Mouse (Mus musculus) thymus, adult 2 months (tissue): ENCODE data around the gene Baiap2.

Experiments
- CTCF ChIP-seq: fragments of 200-500 bp; IDR thresholded peaks from 2 replicates; pipeline ENCODE4 v1.5.1; 2012; ENCODE audit warnings: mild to moderate bottlenecking, control low read depth, low read length, moderate library complexity, borderline replicate concordance; ENCODE audit not compliant: control insufficient read depth, poor library complexity, insufficient read depth; ENCODE audit errors: extremely low read depth
- POLR2A ChIP-seq: fragments of 200-500 bp; IDR thresholded peaks from 2 replicates; pipeline ENCODE4 v1.6.1; 2012; ENCODE audit warnings: mild to moderate bottlenecking, low read length, control low read depth, moderate library complexity; ENCODE audit not compliant: control insufficient read depth, poor library complexity, insufficient read depth; ENCODE audit errors: extremely low read depth

GRCm38 (mm10) chr11:119901174-119901573 is 41.4 kb upstream of the Baiap2 start:
- no peak for TF ChIP-seq CTCF
- no peak for TF ChIP-seq POLR2A
